Mouse (Mus musculus) brain, embryonic 18.5 days (tissue): ENCODE data around the gene Pnrc2.

ENCODE experiments used
- DNase-seq: peaks from one replicate; pipeline ENCODE4 v3.0.0-alpha.2; 2012; ENCODE audit warnings: low read depth, low spot score

Gene Pnrc2

GRCm38 (mm10) chr4:135824254-135824653 lies 49.4 kb downstream of the Pnrc2 start:
- no peak for DNase-seq

GRCm38 (mm10) chr4:135823298-135823697 lies 50.4 kb downstream of the Pnrc2 start:
- no peak for DNase-seq

- DNase-seq: no peak
These were observed 51.9 kb downstream of the Pnrc2 start for GRCm38 (mm10) chr4:135821772-135822171.
